Mouse (Mus musculus): ENCODE results near the gene Tubb2b. TPM values are rescaled to one million over a fixed set of nuclear protein-coding genes. Genes with fewer than 3 reads are reported as not detected.

Tubb2b gene
- polyA plus RNA-seq, 1 experiment = 438 TPM

- no peak overlapping the region for H3ac ChIP-seq (ENCODE audit: control insufficient read depth, insufficient read length)
- no peaks in the 10 kb centered on the region for H3K79me2 ChIP-seq (ENCODE audit: control insufficient read depth, insufficient read depth)
- H3K4me2 ChIP-seq (ENCODE audit: low read depth) = peak overlapping the region; percentile 64
- H3K36me3 ChIP-seq (ENCODE audit: control insufficient read depth, insufficient read depth) = no peaks in the 10 kb centered on the region
- TF ChIP-seq TCF12 (IDR thresholded peaks at IDR 0.05; ENCODE audit: insufficient read depth, poor library complexity, severe bottlenecking) = no peak
- TF ChIP-seq POLR2A (IDR thresholded peaks at IDR 0.05; ENCODE audit: insufficient read length, low read depth) = no peak
- TF ChIP-seq POLR2AphosphoS2 (IDR thresholded peaks at IDR 0.05; ENCODE audit: insufficient read length, low read depth) = no peak
- no peak for TF ChIP-seq TCF3 (IDR thresholded peaks at IDR 0.05; ENCODE audit: insufficient read length, low read depth)
- no peak for TF ChIP-seq MAX (IDR thresholded peaks at IDR 0.05; ENCODE audit: low read depth)
- H3K27me3 ChIP-seq (ENCODE audit: control insufficient read depth, insufficient read depth, insufficient read length) = no peaks in the 10 kb centered on the region
- no peak overlapping the region for H3K4me3 ChIP-seq
Observed at GRCm38 (mm10) chr13:34149463-34150176, 19.4 kb upstream of the Tubb2b start.

- H3ac ChIP-seq (ENCODE audit: control insufficient read depth, insufficient read length) = no peak overlapping the region
- no peaks in the 10 kb centered on the region for H3K79me2 ChIP-seq (ENCODE audit: control insufficient read depth, insufficient read depth)
- no peaks in the 10 kb centered on the region for H3K36me3 ChIP-seq (ENCODE audit: control insufficient read depth, insufficient read depth)
- no peaks in the 10 kb centered on the region for H3K27me3 ChIP-seq (ENCODE audit: control insufficient read depth, insufficient read depth, insufficient read length)
- peak overlapping the region; percentile 64 for H3K4me2 ChIP-seq (ENCODE audit: low read depth)
- no peak overlapping the region for H3K4me3 ChIP-seq
- TF ChIP-seq TCF3 (IDR thresholded peaks at IDR 0.05; ENCODE audit: insufficient read length, low read depth) (no peak), CEBPB (IDR thresholded peaks at IDR 0.05; ENCODE audit: insufficient read depth, poor library complexity, severe bottlenecking) (no peak), E2F4 (IDR thresholded peaks at IDR 0.05; ENCODE audit: insufficient read depth) (no peak), USF1 (IDR thresholded peaks at IDR 0.05; ENCODE audit: low read depth) (no peak), TCF12 (IDR thresholded peaks at IDR 0.05; ENCODE audit: insufficient read depth, poor library complexity, severe bottlenecking) (no peak), SRF (IDR thresholded peaks at IDR 0.05; ENCODE audit: control insufficient read depth, insufficient read length, low read depth) (no peak), POLR2AphosphoS2 (IDR thresholded peaks at IDR 0.05; ENCODE audit: insufficient read length, low read depth) (no peak), REST (IDR thresholded peaks at IDR 0.05; ENCODE audit: insufficient read depth, insufficient read length) (no peak), MYOD1 (IDR thresholded peaks at IDR 0.05; ENCODE audit: control insufficient read depth in 1 of 3, insufficient read length in 2 of 3, low read depth in 2 of 3) (no peak), POLR2A (IDR thresholded peaks at IDR 0.05; ENCODE audit: insufficient read length, low read depth) (no peak), MYOG (IDR thresholded peaks at IDR 0.05; ENCODE audit: control insufficient read depth in 1 of 3, insufficient read depth in 1 of 3, insufficient read length in 2 of 3, low read depth in 2 of 3) (no peak), MAX (IDR thresholded peaks at IDR 0.05; ENCODE audit: low read depth) (no peak)
Observed at GRCm38 (mm10) chr13:34148767-34149392, 18.6 kb upstream of the Tubb2b start.

GRCm38 (mm10) chr13:34148181-34148580 is 17.9 kb upstream of the Tubb2b start:
- Histone ChIP-seq H3K36me3 (ENCODE audit: control insufficient read depth, insufficient read depth) (no peaks in the 10 kb centered on the region), H3K4me3 (no peak overlapping the region), H3K27me3 (ENCODE audit: control insufficient read depth, insufficient read depth, insufficient read length) (no peaks in the 10 kb centered on the region), H3ac (ENCODE audit: control insufficient read depth, insufficient read length) (no peak overlapping the region), H3K4me2 (ENCODE audit: low read depth) (no peak overlapping the region), H3K79me2 (ENCODE audit: control insufficient read depth, insufficient read depth) (no peaks in the 10 kb centered on the region)
- no peak for TF ChIP-seq TCF3 (IDR thresholded peaks at IDR 0.05; ENCODE audit: insufficient read length, low read depth)
- no peak for TF ChIP-seq E2F4 (IDR thresholded peaks at IDR 0.05; ENCODE audit: insufficient read depth)
- TF ChIP-seq POLR2A (IDR thresholded peaks at IDR 0.05; ENCODE audit: insufficient read length, low read depth) = no peak
- TF ChIP-seq MYOD1 (IDR thresholded peaks at IDR 0.05; ENCODE audit: control insufficient read depth in 1 of 3, insufficient read length in 2 of 3, low read depth in 2 of 3) = no peak

- no peak for TF ChIP-seq POLR2A (IDR thresholded peaks at IDR 0.05; ENCODE audit: insufficient read length, low read depth)
- no peak for TF ChIP-seq MAX (IDR thresholded peaks at IDR 0.05; ENCODE audit: low read depth)
- no peak for TF ChIP-seq MYOD1 (IDR thresholded peaks at IDR 0.05; ENCODE audit: control insufficient read depth in 1 of 3, insufficient read length in 2 of 3, low read depth in 2 of 3)
- no peak for TF ChIP-seq POLR2AphosphoS2 (IDR thresholded peaks at IDR 0.05; ENCODE audit: insufficient read length, low read depth)
- TF ChIP-seq CEBPB (IDR thresholded peaks at IDR 0.05; ENCODE audit: insufficient read depth, poor library complexity, severe bottlenecking) = no peak
- TF ChIP-seq TCF3 (IDR thresholded peaks at IDR 0.05; ENCODE audit: insufficient read length, low read depth) = no peak
- no peak for TF ChIP-seq E2F4 (IDR thresholded peaks at IDR 0.05; ENCODE audit: insufficient read depth)
- TF ChIP-seq MYOG (IDR thresholded peaks at IDR 0.05; ENCODE audit: control insufficient read depth in 1 of 3, insufficient read depth in 1 of 3, insufficient read length in 2 of 3, low read depth in 2 of 3) = no peak
- no peak for TF ChIP-seq SRF (IDR thresholded peaks at IDR 0.05; ENCODE audit: control insufficient read depth, insufficient read length, low read depth)
- no peak for TF ChIP-seq USF1 (IDR thresholded peaks at IDR 0.05; ENCODE audit: low read depth)
- no peak for TF ChIP-seq REST (IDR thresholded peaks at IDR 0.05; ENCODE audit: insufficient read depth, insufficient read length)
- no peak for TF ChIP-seq TCF12 (IDR thresholded peaks at IDR 0.05; ENCODE audit: insufficient read depth, poor library complexity, severe bottlenecking)
- H3K79me2 ChIP-seq (ENCODE audit: control insufficient read depth, insufficient read depth) = no peaks in the 10 kb centered on the region
Observed at GRCm38 (mm10) chr13:34146916-34147315, 16.6 kb upstream of the Tubb2b start.

GRCm38 (mm10) chr13:34143389-34143788 is 13.1 kb upstream of the Tubb2b start:
- H3K4me3 ChIP-seq = no peak overlapping the region
- TF ChIP-seq TCF12 (IDR thresholded peaks at IDR 0.05; ENCODE audit: insufficient read depth, poor library complexity, severe bottlenecking) (no peak), E2F4 (IDR thresholded peaks at IDR 0.05; ENCODE audit: insufficient read depth) (no peak), POLR2AphosphoS2 (IDR thresholded peaks at IDR 0.05; ENCODE audit: insufficient read length, low read depth) (no peak), CEBPB (IDR thresholded peaks at IDR 0.05; ENCODE audit: insufficient read depth, poor library complexity, severe bottlenecking) (no peak), USF1 (IDR thresholded peaks at IDR 0.05; ENCODE audit: low read depth) (no peak)
- H3K79me2 ChIP-seq (ENCODE audit: control insufficient read depth, insufficient read depth) = no peaks in the 10 kb centered on the region
- H3ac ChIP-seq (ENCODE audit: control insufficient read depth, insufficient read length) = no peak overlapping the region
- H3K36me3 ChIP-seq (ENCODE audit: control insufficient read depth, insufficient read depth) = no peaks in the 10 kb centered on the region
- H3K27me3 ChIP-seq (ENCODE audit: control insufficient read depth, insufficient read depth, insufficient read length) = no peaks in the 10 kb centered on the region
- no peak overlapping the region for H3K4me2 ChIP-seq (ENCODE audit: low read depth)

More at GRCm38 (mm10) chr13:34146916-34147315, 16.6 kb upstream of the Tubb2b start:
- Histone ChIP-seq H3ac (ENCODE audit: control insufficient read depth, insufficient read length) (no peak overlapping the region), H3K27me3 (ENCODE audit: control insufficient read depth, insufficient read depth, insufficient read length) (no peaks in the 10 kb centered on the region), H3K36me3 (ENCODE audit: control insufficient read depth, insufficient read depth) (no peaks in the 10 kb centered on the region), H3K4me2 (ENCODE audit: low read depth) (no peak overlapping the region), H3K4me3 (no peak overlapping the region)

All from myocyte (in vitro differentiated cells).